Mouse (Mus musculus): ENCODE results near the gene Tbc1d8.

Gene Tbc1d8

GRCm38 (mm10) chr1:39445303-39446050, 33.1 kb downstream of the Tbc1d8 start:
- DNase-seq, result no peak

- no peak for DNase-seq
Observed at GRCm38 (mm10) chr1:39443764-39444163, 34.8 kb downstream of the Tbc1d8 start.

DNA sequence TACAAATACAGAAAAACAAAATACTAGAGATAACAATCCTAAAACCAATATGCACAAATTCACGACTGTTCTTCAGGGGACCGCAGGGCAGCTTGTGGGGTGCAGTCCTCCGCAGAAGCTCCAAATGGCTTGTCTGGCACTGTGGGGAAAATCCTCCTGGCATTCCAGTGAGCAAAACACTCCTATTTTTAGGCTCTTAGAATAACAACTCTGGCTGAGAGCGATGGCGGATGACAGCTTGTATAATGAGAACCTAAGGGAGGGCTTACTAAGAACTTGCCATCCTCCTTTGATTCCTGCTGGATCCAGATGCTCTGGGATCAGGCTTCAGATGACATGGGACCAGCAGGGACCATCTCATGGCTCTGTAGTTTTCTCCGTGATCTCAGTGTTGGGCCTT, 36.9 kb downstream of the Tbc1d8 start:
- DNase-seq, result peak; percentile 78

DNA sequence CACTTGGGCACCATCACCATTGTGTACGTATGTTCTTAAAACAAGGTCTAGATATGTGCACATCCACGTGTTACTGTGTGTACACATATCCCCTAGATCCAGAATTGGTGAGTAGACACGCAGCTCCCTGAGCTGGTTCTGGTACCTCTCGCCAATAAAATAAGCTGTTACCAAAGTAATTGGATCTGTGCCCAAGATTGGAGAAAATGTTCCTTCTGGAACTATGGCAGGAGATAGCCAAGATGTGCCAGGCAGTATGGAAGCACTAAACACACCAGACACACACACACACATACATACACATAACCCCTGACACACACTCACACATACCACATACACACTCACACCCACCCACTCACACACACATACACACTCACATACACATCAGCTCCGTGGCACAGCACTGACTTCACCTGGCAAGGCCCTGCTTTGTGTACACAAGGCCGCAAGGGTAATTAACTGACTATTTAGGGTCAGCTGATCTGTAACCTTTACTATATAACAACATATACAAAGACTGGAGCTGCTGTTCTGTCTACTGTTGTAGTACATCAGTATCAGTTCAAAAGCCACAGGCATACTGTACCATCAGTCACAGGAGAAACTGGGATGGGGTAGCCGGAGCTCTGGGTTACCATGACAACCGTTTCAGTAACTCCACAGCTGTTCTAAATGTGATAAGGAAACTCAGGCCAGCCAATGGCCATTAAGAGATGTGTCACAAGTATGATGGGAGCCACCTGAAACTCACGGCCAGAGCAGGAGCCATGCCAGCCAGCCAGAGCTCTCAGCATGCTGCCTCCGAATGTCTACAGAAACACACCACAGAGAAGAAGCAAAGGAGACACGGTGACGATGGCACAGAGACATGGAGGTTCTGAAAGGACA, 38.6 kb downstream of the Tbc1d8 start:
- DNase-seq, result no peak

DNA sequence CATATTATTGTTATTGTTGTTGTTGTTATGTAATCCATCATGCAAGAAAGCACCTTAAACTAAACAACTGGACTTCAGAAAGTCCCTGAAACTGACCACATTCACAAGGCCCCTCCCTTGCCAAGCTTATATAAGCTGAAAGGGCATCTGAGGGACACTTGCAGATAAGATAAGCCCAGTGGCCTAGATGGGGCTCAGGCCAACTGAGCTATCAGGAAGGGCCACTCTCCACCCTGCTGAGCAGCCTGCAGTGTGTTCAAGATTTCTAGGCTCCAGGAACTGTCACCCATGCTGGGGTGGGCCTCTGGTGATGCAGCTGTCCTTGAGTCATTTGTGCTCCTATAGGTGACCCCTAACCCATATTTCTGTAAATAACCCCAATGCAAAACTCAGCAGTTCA, 39.9 kb downstream of the Tbc1d8 start:
- no peak for DNase-seq

- no peak for DNase-seq
Observed at GRCm38 (mm10) chr1:39434264-39434663, 44.3 kb downstream of the Tbc1d8 start.

DNA sequence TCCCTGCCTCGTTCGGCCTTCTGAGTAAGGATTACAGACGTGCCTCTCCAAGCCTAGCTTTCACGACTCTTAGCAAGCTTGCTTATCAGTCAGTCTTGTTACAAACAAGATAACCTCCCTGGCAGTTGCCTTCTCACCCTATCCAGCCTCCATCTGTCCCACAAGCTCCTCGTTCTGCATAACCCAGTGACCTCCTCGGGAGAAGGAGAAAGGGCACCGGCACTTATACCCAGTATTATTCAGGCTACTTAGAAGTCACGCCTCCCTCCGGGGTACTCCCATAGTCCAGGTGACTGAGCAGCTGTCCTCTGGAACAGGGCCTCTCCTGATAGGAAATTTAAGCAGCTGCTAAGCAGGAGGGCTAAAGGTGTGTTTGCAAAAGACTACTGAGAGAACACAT, 48.5 kb downstream of the Tbc1d8 start:
- no peak for DNase-seq

- DNase-seq, result no peak
Observed at GRCm38 (mm10) chr1:39429015-39429414, 49.5 kb downstream of the Tbc1d8 start.

DNA sequence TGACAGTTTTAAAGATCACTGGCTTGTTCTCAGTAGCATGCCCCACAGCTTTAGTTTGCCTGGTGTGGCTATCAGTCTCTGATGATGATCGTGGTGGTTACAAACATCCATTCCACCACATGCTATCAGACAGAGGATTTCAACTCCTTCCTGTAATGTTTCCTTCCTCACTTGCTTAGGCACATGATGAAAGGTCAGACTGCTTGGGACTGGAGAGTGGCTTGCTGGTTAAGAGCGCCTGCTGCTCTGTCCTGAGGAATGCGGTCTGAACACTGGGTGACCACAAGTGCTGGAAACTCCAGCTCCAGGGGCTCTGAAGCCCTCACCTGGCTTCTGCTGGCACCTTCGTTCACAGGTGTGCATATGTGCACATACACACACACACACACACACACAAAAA, 50.3 kb downstream of the Tbc1d8 start:
- no peak for DNase-seq

DNA sequence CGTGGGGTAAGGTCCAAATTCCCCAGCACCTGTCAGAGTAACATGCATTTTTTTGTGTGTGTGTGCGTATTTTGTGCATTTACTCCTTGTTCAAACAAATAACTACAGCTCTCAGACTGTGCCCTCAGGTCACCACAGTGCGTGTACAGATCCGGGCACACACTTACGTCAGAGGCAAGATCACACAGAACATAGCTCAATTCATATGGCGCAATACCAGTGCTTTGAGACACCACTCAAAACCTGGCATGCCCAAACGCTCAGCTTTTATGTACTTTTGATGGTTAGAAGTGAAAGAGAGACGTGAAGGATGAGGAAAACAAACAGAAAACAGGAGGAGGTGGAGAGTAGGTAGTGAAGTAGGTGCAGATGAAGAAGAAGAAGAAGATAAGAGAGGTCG, 53.1 kb downstream of the Tbc1d8 start:
- no peak for DNase-seq

GRCm38 (mm10) chr1:39420987-39421386, 57.6 kb downstream of the Tbc1d8 start:
- DNase-seq, result no peak

DNA sequence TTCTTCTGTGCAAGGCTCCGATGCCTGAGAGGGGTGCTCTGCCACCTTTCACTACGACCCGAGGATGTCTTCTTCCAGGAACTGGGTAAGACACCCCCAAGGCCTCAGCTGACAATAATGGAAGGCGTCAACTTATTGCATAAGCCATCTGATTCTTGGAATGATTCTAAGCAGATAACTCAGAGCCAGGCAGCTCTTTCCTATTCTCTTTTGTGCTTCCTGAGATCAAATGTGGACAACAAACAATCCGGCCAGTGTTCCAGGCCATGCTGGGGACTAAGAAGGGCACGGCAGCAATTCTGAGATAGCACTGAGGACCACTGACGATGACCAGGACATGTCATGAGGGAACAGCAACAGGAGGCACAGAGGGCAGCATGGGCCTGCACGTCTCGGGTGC, 59.7 kb downstream of the Tbc1d8 start:
- no peak for DNase-seq

DNA sequence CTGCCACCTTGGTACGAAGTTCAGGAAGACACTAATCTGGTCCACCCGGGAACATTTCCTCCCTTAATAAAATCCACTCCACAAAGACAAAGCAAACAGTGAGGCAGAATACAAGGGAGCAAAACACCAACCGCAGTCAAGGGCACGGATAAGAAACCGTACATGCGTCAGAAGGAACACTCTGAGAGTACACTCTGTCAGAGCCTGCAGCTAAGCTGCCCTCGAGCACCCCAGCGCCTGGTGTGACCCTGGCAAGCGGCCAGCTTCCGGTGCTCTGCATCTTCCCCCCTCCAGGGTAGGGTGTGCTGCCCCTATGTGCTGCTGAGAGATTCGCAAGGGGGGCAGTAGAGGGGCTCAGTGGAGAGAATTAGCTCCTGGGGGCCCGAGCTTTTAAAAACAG, 60.7 kb downstream of the Tbc1d8 start:
- DNase-seq, result no peak

GRCm38 (mm10) chr1:39410085-39410821, 68.3 kb downstream of the Tbc1d8 start:
- DNase-seq, result no peak

GRCm38 (mm10) chr1:39408668-39409067, 69.9 kb downstream of the Tbc1d8 start:
- no peak for DNase-seq

- DNase-seq, result no peak
Observed at GRCm38 (mm10) chr1:39408123-39408522, 70.4 kb downstream of the Tbc1d8 start.

DNA sequence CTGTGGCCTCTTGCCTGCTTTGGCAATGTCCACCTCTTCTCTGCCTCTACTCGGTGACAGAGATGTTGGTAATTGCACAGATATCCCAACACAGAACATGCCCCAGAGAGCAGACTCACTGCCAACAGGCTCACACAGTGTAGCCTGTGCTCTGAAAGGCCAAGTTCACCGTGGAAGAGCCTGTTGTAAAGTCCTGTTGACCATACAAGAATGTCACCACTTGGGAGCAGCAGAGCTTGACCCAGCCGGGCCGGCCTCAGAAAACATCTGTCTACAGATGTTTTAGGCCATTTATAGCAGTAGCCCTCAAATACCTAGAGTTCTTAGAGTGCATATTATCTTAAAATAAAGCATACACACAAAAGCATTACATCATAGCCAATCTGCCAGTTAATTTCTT, 71.4 kb downstream of the Tbc1d8 start:
- no peak for DNase-seq

- DNase-seq, result no peak
Observed at GRCm38 (mm10) chr1:39400173-39400572, 78.4 kb downstream of the Tbc1d8 start.

DNA sequence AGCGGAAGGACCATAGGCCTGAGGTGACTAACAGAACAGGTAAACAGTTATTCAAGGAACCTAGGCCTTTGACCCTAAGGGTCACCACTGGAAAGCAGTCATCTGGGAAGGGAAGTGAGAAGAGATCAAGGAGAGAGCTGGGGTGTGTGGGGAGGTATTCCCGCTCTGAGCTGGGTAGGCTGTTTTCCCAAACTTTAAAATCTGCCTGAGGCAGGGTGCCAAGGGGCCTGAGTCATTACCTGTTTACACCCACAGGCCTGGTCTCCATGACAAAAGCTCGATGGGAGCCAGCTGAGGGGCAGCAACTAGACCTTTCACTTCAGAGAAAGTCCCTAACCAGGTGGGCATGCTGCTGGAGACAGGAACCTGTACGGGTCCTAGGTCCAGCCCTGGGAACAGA, 79.3 kb downstream of the Tbc1d8 start:
- DNase-seq, result no peak

DNA sequence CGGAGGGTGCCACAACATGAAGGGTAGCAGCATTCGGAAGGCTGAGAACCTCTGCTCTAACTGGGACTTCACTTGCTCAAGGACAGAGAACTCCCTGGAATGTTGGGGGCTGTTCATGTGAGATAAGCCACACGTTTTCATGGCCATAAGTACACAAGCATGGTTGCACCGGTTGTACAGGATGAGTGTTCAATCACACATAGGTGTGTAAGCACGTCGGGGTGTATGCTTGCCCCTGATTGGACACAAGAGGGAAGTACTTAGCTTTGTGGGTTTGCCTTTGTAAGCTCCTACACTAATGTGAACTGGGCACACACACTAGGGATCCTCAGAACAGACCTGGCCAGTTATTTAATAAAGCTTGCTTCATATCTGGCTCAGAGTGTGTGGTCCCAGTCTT, 80.3 kb downstream of the Tbc1d8 start:
- DNase-seq, result no peak

GRCm38 (mm10) chr1:39396347-39396746, 82.2 kb downstream of the Tbc1d8 start:
- DNase-seq, result no peak

DNA sequence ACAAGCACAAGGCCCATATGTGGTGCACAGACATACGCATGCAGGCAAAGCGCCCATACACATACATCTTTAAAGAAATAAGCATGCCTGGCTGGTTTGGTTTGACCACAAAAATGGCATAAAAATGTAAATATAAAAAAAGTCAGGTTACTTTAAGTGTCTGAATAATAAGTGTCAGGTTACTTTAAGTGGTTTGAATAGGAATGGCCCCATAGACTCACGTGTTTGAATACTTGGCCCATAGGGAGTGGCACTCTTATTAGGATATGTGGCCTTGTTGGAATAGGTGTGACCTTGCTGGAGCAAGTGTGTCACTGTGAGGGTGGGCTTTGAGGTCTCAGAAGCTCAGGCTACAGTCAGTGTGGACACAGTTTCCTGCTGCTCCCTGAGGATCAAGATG, 83.9 kb downstream of the Tbc1d8 start:
- DNase-seq, result no peak

GRCm38 (mm10) chr1:39394096-39394495, 84.5 kb downstream of the Tbc1d8 start:
- DNase-seq, result no peak
